14 mouse cellular contexts compared by ENCODE assay signal in the genomic region with DNA sequence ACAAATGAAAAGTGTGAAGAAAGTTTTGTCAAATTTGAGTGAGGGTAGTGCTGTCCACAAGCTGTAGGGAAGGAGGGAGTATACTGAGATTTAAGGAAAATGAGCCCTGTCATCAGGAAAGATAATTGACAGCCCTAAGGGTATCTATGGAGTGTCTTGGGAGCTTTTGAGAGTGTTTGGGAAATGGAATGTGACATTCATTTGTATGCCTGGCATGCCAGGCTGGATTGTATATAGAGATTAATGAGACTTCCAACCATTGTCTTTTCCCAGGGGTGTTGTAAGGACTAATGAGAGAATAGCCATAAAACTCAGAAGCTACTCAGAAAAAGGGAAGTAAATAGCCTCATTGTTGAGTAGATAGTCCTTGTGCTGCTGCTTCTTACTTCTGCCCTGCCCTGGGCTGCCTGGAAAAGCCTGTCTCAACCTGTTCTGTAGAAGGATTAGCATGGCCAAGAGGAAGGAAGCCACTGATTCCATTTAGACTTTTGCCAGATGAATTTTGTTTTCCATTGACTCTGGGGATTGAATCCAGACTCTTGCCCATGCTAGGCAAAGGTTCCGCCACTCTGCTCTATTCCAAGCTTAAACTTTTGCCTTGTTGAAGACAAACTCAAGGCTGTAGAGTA.
"Had no signal": no experiment of that assay in that cellular context is flagged by ENCODE, and none has a peak within 500 bp of the region (broad histone marks: within the 10 kb centered on the region; RNA-seq: fewer than 3 reads in every experiment).

No protein-coding gene starts in this region.

- H3K27me3 ChIP-seq: intestine, embryonic 15.5 days; kidney, embryonic 15.5 days; limb, embryonic 12.5 days; liver, embryonic 13.5 days had no signal

- ATAC-seq: intestine, embryonic 15.5 days; liver, postnatal 0 days; midbrain, embryonic 16.5 days had no signal

- DNase-seq: kidney, adult 2 months; kidney, postnatal 14 days; layer of hippocampus, adult 9-11 months; layer of hippocampus, postnatal 36 days; liver; liver, embryonic 13.5 days; liver, postnatal 0 days; right cerebral cortex, adult 18-20 months; thymus, postnatal 14 days had no signal

- H3K27ac ChIP-seq: intestine, embryonic 15.5 days; kidney, embryonic 15.5 days; limb, embryonic 12.5 days; liver, embryonic 13.5 days; stomach, postnatal 0 days had no signal

- H3K9ac ChIP-seq: intestine, embryonic 15.5 days; kidney, embryonic 15.5 days; limb, embryonic 12.5 days; liver, embryonic 13.5 days; liver, postnatal 0 days had no signal

- H3K4me2 ChIP-seq: intestine, embryonic 15.5 days; kidney, embryonic 15.5 days; limb, embryonic 12.5 days; liver, embryonic 13.5 days had no signal

- H3K4me1 ChIP-seq: intestine, embryonic 15.5 days; kidney, embryonic 15.5 days; limb, embryonic 12.5 days; liver, embryonic 13.5 days had no signal

- H3K9me3 ChIP-seq: intestine, embryonic 15.5 days; kidney, embryonic 15.5 days; limb, embryonic 12.5 days; liver, embryonic 13.5 days had no signal

- H3K4me3 ChIP-seq: intestine, embryonic 15.5 days; kidney, embryonic 15.5 days; limb, embryonic 12.5 days; liver, embryonic 13.5 days had no signal
